Mouse (Mus musculus) right cerebral cortex, postnatal 4 days (tissue): ENCODE data around the gene Slc30a9.

Source experiments
- DNase-seq: peaks from one replicate; pipeline ENCODE4 v3.0.0-alpha.2; 2022

The Slc30a9 gene

GRCm38 (mm10) chr5:67306698-67307521 is at the start of gene Slc30a9:
Gene Slc30a9, plus strand, starts transcription at chr5:67306955.
- peak; percentile 95 for DNase-seq

DNA sequence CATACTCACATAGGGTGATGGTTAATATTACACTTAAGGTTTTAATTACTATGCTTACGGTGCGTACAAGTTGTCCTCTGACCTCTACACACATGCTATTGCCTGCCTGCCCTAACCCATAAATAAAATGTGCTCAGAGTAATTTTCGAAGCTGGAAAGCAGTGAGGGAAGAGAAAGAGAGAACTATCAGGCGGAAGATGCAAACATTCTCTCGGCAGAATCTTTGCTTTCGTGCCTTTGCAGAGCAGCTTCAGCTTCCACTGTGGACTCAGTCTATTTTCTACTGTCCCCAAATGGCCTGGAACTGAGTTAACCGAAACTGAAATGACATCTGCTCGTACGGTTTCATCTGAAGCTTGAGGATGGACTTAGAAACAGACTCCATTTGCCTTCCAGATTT is 48.3 kb upstream of the Slc30a9 start:
- no peak for DNase-seq

DNA sequence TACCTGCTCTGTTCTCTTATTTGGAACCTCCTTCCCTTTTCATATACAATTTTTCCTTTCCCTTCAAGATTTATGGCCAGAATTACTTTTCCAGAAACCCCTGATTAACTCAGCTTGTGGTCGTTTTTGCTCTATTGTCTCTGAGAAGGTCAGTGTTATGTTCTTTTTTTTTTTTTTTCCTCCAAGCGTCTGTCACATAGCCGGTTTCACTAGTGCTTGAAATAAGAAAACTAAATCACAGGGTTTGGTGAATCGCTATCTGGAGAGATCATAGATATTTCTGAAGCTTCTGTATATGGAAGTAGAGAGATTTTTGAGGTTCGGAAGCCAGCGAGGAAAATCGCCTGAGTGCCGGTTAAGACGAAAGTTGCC is 46.6 kb upstream of the Slc30a9 start:
- DNase-seq = no peak

DNA sequence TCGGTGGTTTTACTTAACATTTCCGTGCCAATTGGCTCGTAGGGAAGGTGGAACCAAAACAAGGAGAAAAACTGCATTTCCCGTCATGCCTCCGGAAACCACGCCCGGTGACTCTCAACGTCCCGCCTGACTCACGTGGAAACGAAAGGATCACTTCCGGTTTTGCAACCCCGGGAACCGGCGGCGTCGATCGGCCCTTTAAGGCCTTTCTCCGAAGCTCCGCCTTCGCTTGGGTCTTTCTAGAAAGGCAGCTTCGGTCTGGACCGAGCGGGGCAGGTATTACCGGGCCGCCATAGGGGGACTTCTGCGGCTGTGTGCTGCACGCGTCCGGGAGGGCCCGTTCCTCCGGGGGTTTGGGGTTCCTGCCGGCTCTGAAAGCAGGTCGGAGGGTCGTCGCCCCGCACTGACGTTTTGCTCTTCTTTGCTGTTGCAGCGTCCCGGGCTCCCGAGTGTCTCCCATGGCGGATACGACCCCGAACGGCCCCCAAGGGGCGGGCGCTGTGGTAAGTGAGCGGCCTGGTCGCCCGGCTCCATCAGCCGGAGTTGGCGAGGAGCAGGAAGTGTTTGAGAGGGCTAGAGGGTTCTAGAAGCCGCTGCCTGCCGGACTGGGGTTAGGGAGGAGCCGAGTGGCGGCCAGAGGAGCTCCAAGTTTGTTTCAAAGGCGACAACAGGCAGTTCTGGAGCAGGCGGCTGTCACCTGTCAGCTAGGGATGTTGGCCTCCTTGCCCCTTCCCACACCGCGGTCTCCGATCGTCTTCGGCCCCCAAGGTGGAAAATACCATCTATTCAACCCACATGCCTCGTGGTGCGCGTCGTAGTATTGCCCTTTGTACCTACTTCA is 46.0 kb upstream of the Slc30a9 start, which contains the start of gene Tmem33:
Gene Tmem33 (plus strand): TSS at position 35 of the 841 bp plus-strand sequence.
- DNase-seq = peak; percentile 79

DNA sequence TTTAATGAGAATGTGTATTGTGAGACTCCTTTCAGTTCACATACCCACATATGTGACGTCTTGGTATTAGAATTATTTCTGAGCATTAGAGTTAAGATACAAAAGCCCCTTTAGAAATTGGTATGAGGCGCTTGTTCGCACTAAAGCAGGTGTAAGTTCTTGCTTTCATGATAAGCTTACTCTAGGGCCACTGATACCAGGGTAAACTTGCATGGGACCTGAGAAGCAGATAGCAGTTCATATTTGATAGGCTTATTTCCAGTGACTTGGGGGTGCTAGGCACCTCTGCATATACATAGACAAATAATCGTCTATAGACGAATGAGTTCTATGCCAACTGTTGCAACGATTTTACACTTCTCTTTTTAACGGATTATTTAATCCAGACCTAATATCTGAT is 43.8 kb upstream of the Slc30a9 start:
- no peak for DNase-seq

DNA sequence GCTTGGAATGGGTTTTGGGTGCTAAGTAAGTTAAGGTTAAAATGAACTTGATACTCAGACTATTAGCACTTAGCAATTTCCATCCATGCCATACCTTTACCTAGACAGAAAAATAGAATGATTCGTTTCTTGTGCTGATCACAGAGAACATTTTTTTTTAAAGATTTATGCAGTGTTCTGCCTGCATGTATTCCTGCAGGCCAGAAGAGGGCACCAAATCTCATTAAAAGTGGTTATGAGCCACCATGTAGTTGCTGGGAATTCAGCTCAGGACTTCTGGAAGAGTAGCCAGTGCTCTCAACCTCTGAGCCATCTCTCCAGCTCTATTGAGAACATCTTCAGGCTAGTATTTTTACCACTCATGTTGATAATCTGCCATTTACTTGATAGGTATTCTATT is 40.6 kb upstream of the Slc30a9 start:
- no peak for DNase-seq

DNA sequence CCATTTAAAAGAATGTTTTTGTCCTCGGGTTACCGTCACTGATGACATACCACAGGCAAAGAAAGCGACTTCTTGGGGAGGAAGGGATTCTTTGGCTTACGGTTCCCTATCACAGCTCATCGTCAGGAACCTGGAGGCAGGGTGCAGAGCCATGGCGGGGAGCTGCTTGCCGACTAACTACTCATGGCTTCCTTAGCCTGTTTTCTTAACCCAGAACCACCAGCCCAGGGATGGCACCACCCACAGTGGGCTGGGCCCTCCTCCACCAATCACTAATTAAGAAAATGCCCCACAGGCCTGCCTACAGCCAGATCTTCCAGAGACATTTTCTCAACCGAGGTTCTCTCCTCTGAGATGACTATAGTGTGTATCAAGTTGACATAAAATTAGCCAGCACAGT is 37.4 kb upstream of the Slc30a9 start:
- no peak for DNase-seq

DNA sequence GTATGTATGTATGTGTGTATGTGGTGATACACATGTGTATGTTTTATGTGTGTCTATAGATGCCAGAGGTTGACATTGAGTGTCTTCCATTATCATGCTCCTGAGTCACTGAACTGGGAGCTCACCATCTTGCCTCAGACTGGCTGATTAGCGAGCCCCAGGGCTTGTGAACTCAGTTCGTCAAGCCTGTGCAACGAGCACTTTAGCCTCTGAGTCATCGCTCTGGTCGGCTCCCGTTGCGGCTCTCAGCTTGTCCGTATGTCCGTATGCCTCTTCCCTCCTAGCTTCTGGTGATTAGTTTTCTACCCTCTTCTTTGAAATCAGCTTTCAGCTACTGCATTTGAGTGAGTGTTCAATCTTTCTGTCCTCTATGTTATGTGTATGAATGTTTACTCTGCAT is 27.3 kb upstream of the Slc30a9 start:
- no peak for DNase-seq

GRCm38 (mm10) chr5:67279840-67280239 is 26.9 kb upstream of the Slc30a9 start:
- no peak for DNase-seq

DNA sequence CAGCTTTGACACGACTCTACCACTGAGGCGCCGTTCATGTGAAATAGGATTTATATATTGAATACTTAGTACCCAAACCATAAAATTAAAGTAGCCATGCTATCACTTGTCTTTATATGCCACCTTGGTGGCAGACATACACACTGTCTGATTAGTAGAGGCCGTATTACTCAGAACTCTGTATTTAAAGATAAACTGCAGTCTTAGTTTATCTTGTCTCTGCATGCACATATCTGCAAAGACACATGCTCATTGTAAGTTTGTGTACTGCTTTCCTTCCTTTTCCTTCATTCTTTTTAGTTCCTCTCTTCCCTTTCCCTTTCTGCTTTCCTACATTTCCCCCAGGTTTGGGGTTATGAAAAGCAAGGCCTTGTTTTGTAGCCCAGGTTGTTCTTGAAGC is 26.4 kb upstream of the Slc30a9 start:
- DNase-seq = no peak

DNA sequence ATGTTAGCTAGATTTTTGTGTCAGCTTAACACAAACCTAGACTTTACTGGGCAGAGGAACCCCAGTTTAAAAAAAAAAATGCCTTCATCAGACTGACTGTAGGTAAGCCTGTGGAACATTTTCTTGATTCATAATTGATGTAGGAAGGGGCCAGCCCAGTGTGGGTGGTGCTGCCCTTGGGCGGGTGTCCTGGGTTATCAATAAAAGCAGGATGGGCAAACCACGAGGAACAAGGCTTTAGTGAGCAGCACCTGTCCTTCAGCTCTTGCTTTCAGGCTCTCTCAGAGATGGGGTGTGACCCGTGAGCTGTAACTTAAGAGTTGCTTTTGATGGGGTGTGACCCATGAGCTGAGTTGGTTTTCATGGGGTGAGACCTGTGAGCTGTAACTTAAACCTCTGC is 11.7 kb upstream of the Slc30a9 start:
- no peak for DNase-seq

DNA sequence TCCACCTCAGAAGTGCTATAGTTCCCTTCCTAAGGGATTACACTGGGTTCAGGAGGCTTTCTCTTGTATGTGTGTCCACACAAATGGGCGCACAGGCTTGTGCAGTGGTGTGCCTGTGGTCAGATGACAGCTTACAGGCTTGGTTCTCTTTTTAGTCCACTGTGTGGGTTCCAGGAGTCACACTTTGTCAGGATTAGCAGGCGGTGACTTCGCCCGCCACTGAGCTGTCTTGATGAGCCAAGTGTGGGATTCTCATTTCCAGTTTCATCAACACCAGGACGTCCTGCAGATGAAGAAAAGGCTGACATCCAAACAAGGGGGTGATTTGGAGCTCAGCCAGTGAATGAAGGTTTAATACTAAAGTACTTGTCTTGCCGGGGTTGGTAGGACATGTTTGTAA is 11.1 kb upstream of the Slc30a9 start:
- no peak for DNase-seq

DNA sequence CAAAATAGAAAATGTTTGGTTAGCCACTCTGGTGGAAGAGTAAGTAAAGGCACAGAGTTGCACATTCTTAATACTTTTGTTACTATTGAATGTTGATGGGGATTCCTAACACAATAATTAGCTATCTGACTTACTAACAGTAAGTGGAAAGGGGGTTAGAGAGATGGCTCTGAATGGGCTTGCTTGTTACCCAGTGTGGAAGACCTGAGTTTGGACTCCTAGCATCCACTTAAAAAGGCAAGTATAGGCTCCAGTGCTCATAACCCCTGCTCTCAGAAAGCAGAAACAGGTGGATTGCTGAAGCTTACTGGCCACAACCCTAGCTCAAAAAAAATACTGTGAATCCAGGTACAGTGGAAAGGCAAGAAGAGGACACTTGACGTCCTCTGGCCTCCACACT is 10.6 kb upstream of the Slc30a9 start:
- DNase-seq = no peak

DNA sequence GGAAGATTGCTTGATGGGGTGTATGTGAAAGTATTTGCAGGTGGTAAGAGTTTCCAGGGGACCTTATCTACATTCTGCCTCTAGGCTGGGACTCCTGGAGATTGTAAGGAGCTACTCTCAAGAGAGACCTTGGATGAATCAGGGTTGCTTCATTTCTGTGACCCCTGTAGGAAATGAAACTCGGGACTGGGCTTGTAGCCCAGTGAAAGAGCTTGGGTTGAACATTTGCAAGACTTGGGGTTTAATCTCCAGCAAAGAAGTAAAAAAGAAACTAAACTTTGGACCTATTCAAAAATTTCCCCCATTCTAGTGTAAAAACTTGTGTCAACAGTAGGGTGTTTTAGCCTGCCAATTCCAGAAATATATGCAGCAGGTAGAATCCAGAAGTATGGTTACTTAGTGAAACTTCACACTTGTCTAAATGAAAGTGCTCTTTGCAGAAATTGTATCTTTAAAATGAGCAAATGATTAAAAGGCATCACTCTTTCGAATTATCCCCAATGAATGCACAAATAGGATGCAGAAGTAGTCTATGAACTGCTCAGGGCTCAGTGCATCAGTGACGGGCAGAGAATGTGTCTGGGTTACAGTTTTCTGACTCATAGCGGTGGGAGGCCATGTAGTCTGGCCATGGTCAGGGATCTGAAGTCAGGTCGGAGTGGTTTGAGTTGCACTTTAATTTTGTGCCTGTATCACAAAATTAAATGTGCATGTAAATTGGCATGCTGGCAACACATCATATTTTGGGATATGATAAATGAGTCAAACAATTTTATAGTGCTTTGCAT is 9.5 kb upstream of the Slc30a9 start:
- DNase-seq = no peak

DNA sequence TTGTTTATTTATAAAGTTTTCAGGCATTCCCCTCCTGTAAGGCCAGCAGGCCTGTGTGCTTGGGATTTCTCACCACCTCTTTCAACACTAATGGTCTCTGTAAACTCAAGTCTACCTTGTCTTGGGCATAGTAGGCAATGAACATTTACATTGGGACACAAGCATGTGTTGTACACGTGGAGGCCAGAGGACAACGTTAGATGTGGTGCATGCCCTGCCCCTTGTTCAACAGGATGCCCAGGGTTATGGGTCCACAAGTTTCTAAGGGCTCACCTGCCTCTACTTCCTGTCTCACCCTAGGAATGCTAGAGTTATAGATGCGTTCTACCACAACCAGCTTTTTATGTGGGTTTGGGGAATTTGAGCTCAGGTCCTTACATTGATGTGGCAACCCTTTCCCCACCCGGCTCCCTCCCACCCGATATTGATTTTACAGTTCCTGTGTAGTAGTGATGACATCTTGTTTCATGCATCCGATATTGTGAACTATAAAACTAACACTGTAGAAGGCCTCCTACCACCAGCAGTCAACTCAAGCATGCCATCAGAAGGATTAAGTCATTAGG is 6.8 kb upstream of the Slc30a9 start:
- DNase-seq = no peak

- DNase-seq = no peak
Measured at GRCm38 (mm10) chr5:67300926-67301597, 5.7 kb upstream of the Slc30a9 start.

DNA sequence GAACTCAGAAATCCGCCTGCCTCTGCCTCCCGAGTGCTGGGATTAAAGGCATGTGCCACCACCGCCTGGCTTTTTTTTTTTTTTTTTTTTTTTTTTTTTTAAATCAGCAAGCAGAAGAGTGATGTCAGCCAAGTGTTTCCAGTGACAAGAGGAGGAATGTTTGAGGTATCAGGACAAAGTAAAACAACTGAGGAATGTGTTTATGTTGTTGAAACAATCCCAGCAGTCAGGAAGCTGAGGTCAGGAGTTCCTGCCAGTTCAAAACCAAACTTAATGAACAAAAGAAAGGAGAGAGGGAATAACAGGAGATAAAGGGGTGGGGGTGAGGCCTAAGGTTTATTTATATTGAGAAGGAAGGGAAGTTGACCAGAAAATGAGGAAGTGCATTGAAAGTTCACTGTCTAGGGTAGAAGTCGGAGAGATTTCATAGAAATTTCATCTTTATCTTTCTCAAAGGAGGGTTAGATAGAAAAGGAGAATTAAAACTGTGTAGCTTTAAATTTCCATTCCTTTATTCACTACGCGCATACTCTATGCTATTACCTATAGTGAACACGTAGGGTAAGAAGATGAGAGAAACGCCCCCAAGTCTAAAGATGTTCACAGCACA is 4.9 kb upstream of the Slc30a9 start:
- no peak for DNase-seq

- no peak for DNase-seq
Measured at GRCm38 (mm10) chr5:67303816-67304215, 2.9 kb upstream of the Slc30a9 start.

DNA sequence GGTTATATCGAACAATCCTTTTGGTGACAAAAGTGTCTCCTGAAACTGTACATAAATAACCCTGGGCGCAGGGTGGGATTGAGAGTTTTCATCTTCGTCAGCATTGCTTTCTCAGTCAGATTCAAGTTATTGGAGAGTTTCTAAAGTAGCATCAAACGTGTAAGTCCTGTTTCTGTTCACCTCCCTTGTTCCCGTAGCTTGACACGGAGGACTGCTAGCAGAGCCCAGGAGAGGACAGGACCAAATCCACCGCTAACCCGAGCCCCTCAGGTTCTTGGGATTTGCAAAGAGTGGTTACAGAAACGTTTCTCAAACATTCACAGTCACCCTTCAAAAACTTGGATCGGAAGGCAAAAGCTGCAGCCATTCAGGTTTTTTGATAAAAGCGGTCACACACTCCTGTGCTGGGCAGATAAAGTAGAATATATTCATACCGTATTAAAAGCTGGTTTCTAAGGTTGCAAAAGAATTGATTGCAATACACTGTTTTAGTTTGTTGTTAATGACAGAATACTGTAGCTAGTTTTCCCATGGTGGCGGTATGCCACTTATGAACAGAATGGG is 986 bp downstream of the Slc30a9 start:
- no peak for DNase-seq

DNA sequence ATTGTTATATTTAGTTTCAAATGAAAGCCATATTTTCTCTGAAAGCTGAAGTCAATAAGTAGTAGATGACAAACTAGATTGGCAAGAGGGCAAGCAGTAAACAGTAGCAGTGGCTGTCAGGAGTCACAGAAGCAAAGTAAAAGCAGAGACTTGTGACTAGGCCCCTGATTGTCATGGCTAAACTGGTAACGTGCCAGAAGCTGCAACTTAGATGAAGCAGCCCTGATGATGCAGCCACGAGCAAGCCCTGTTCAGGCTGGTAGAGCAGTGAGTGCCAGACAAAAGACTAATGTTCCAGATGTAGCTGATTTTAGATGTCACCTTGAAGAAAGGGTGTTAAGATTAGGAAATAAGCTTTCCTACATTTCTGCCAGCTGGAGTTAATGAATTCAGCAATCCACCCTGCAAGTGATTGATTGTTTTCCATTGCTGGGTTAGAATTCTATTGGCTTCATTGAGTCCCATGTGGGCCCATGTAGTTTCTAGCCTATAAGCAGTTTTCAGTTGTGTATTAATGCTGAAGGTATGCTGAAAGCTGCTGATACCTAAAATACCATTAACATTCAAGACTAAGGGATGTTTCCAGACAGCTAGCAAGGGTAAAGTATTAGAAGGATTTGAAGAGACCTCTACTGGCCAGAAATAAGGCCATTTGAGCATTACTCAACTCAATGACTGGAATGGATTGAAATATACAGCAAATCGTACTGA is 5.2 kb downstream of the Slc30a9 start:
- no peak for DNase-seq

- no peak for DNase-seq
Measured at GRCm38 (mm10) chr5:67312522-67312851, 5.7 kb downstream of the Slc30a9 start.
